Mouse (Mus musculus) C2C12 (cell line): ENCODE measurements at regions not wholly inside any gene's neighbourhood (a gene's known extent, or its start where the extent isn't known, plus 50 kb on each side); places are given as distances from the start of the nearest gene placed in this dataset.

Experiments
- H3K27me3 ChIP-seq: one replicate; pipeline ENCODE4 v1.6.1; 2011; ENCODE audit not compliant: control insufficient read depth, insufficient read depth, insufficient read length
- H3K36me3 ChIP-seq: one replicate; pipeline ENCODE4 v1.6.1; 2011; ENCODE audit not compliant: control insufficient read depth, insufficient read depth
- H3K4me3 ChIP-seq: one replicate; pipeline ENCODE4 v1.5.1; 2011; ENCODE audit warnings: mild to moderate bottlenecking, control low read depth; ENCODE audit not compliant: poor library complexity, insufficient read depth, severe bottlenecking
- H3K79me2 ChIP-seq: one replicate; pipeline ENCODE4 v1.6.1; 2011; ENCODE audit not compliant: control insufficient read depth, insufficient read depth
- H3K79me3 ChIP-seq: one replicate; pipeline ENCODE4 v1.6.1; 2011; ENCODE audit warnings: low read depth, control low read depth
- H3ac ChIP-seq: one replicate; pipeline ENCODE3; 2011; ENCODE audit warnings: low read depth; ENCODE audit not compliant: control insufficient read depth, insufficient read length
- CEBPB ChIP-seq: IDR thresholded peaks from one replicate; pipeline ENCODE4 v1.6.1; 2011; ENCODE audit warnings: low read depth, mild to moderate bottlenecking, control low read depth, moderate library complexity
- CTCF ChIP-seq: IDR thresholded peaks from one replicate; pipeline ENCODE4 v1.5.1; 2011; ENCODE audit not compliant: control insufficient read depth, insufficient read depth, insufficient read length
- FOSL1 ChIP-seq: IDR thresholded peaks from one replicate; pipeline ENCODE4 v1.8.0; 2011; ENCODE audit warnings: mild to moderate bottlenecking, low read length; ENCODE audit not compliant: poor library complexity, insufficient read depth, severe bottlenecking
- MAX ChIP-seq: IDR thresholded peaks from one replicate; pipeline ENCODE4 v1.6.1; 2011; ENCODE audit warnings: mild to moderate bottlenecking, control low read depth
- MYOD1 ChIP-seq: IDR thresholded peaks from one replicate; pipeline ENCODE4 v1.6.1; 2011; ENCODE audit warnings: low read depth; ENCODE audit not compliant: control insufficient read depth, insufficient read length
- MYOG ChIP-seq: IDR thresholded peaks from one replicate; pipeline ENCODE4 v1.6.1; 2011; ENCODE audit not compliant: control insufficient read depth, insufficient read length; ENCODE audit errors: extremely low read depth
- USF1 ChIP-seq: IDR thresholded peaks from one replicate; pipeline ENCODE4 v1.6.1; 2011; ENCODE audit warnings: low read depth, mild to moderate bottlenecking, control low read depth, moderate library complexity

GRCm38 (mm10) chr5:85870311-85870710 lies 195.1 kb downstream of the Cenpc1 start:
- Histone ChIP-seq H3K79me2 (no peaks in the 10 kb centered on the region), H3ac (no peak overlapping the region), H3K79me3 (no peaks in the 10 kb centered on the region), H3K27me3 (no peaks in the 10 kb centered on the region), H3K36me3 (no peaks in the 10 kb centered on the region), H3K4me3 (no peak overlapping the region)
- no peak for TF ChIP-seq MYOG
- TF ChIP-seq MYOD1: no peak
- no peak for TF ChIP-seq CEBPB
- TF ChIP-seq FOSL1: no peak
- TF ChIP-seq USF1: no peak
- TF ChIP-seq CTCF: no peak
- TF ChIP-seq MAX: no peak

GRCm38 (mm10) chr5:85832556-85832955 lies 232.8 kb downstream of the Cenpc1 start:
- H3K79me2 ChIP-seq: no peaks in the 10 kb centered on the region
- no peaks in the 10 kb centered on the region for H3K36me3 ChIP-seq
- no peaks in the 10 kb centered on the region for H3K27me3 ChIP-seq
- H3K79me3 ChIP-seq: no peaks in the 10 kb centered on the region
- H3ac ChIP-seq: no peak overlapping the region
- TF ChIP-seq MAX (no peak), FOSL1 (no peak), USF1 (no peak), CTCF (no peak), MYOG (no peak), MYOD1 (no peak), CEBPB (no peak)
- H3K4me3 ChIP-seq: no peak overlapping the region

GRCm38 (mm10) chr5:85795531-85796197 lies 269.7 kb downstream of the Cenpc1 start:
- TF ChIP-seq USF1: no peak
- H3K4me3 ChIP-seq: no peak overlapping the region
- no peaks in the 10 kb centered on the region for H3K36me3 ChIP-seq
- no peaks in the 10 kb centered on the region for H3K79me2 ChIP-seq
- no peaks in the 10 kb centered on the region for H3K27me3 ChIP-seq
- H3ac ChIP-seq: no peak overlapping the region
- no peaks in the 10 kb centered on the region for H3K79me3 ChIP-seq

GRCm38 (mm10) chr5:85793148-85793547 lies 272.2 kb downstream of the Cenpc1 start:
- no peaks in the 10 kb centered on the region for H3K27me3 ChIP-seq
- no peak overlapping the region for H3K4me3 ChIP-seq
- TF ChIP-seq USF1 (no peak), CTCF (no peak), MYOG (no peak), FOSL1 (no peak), MYOD1 (no peak), CEBPB (no peak), MAX (no peak)
- no peaks in the 10 kb centered on the region for H3K36me3 ChIP-seq
- H3K79me2 ChIP-seq: no peaks in the 10 kb centered on the region
- H3K79me3 ChIP-seq: no peaks in the 10 kb centered on the region
- no peak overlapping the region for H3ac ChIP-seq

GRCm38 (mm10) chr5:85780730-85781454 lies 284.5 kb downstream of the Cenpc1 start:
- no peaks in the 10 kb centered on the region for H3K36me3 ChIP-seq
- H3K27me3 ChIP-seq: no peaks in the 10 kb centered on the region
- H3K79me2 ChIP-seq: no peaks in the 10 kb centered on the region
- H3ac ChIP-seq: no peak overlapping the region
- no peaks in the 10 kb centered on the region for H3K79me3 ChIP-seq
- TF ChIP-seq FOSL1: no peak
- TF ChIP-seq USF1: no peak
- TF ChIP-seq CTCF: no peak
- no peak overlapping the region for H3K4me3 ChIP-seq

- Histone ChIP-seq H3K4me3 (no peak overlapping the region), H3K36me3 (no peaks in the 10 kb centered on the region), H3K79me3 (no peaks in the 10 kb centered on the region), H3ac (no peak overlapping the region), H3K79me2 (no peaks in the 10 kb centered on the region), H3K27me3 (no peaks in the 10 kb centered on the region)
- TF ChIP-seq USF1 (no peak), MAX (no peak)
These were observed 285.4 kb downstream of the Cenpc1 start for GRCm38 (mm10) chr5:85780017-85780416.
